Mouse (Mus musculus): ENCODE results near the gene Rgn.

Gene Rgn

GRCm38 (mm10) chrX:20549532-20549931, at the start of gene Rgn:
Gene Rgn, plus strand, starts transcription at chrX:20549787.
- no peak for DNase-seq (ENCODE audit: low read depth)

DNA sequence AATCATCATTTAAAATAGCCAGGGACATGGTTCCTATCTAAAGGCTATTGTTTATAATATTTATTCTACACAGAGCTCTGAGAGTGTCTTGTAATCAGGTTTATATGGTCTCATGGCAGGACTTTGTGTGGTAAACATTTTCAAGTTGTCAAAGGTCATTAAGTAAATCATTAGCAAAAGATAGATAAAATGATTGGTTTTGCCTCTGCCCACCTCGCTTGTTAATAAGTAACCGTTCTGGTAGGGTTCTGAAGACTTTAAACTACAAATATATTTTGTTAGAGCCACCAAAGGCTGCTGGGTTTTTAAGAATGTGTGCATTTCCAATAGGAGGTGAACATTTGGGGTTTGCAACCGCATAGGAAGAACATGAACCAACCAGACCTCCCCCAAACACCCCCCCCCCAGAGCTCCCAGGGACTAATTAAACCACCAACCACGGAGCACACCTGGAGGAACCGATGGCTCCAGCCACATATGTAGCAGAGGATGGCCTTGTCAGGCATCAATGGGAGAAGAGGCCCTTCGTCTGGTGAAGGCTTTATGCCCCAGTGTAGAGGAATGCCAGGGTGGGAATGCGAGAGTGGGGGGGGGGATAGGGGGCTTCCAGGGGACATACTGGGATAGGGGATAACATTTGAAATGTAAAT, 29.2 kb upstream of the Rgn start:
- DNase-seq (ENCODE audit: low read depth): no peak

DNA sequence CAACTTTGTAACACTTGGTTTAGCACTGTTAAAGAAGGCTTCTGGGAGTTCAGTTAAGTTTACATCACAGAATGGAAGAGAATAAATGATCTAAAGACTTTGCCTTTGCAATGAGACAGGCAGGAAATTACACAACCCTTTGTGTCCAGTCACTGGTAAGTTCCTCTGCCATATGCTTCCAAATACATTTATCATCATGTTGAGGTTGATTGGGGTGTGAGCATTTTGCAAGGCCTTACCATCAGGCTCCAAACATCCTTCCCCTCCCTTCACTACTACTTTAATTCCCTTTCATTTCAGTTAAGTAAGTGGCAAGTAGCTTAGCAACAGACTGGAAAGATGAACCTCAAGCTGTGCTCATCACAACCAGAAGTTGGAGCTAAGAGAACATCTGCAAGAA, 28.0 kb upstream of the Rgn start:
- peak; percentile 84 for DNase-seq (ENCODE audit: low read depth)

DNA sequence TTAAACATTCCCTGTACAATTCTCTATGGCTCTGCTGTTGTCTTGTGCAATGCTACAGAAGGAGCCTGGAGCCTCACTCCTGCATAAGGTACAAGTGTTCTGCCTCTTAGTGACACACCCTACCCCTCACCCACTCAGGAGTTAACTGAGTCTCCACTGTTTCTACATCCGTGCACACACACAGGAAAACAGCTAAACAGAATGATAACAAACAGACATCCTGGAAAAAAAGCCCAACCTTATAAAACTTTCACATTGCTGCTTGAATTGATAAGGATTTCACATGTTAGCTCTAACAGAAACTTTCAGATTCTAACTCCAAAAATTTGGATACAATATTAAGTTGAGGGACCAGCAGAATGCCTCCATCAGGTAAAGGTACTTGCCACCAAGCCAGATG, 17.0 kb upstream of the Rgn start:
- DNase-seq (ENCODE audit: low read depth): peak; percentile 8

GRCm38 (mm10) chrX:20543867-20544266, 5.7 kb upstream of the Rgn start:
- no peak for DNase-seq (ENCODE audit: low read depth)

DNA sequence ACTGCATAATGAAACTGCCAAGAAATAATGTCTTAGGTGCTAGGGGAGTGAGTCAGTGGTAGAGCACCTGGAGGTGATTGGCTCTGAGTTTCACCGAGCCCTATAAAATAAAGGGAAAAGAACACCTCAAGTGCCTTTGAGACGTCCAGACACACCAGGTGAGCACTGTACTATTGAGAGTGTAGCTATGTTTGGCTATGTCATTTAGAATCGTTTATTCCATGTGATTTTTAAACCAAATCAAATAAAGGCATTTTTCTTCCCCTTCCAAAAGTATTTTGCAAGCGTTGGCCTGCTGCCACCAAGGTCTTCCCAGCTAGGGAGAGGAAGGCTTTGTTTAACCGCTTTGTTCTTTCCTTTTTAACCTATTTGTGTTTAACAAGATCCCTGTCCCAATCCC, 2.0 kb upstream of the Rgn start:
- DNase-seq (ENCODE audit: low read depth): no peak

- DNase-seq (ENCODE audit: low read depth): no peak
Observed at GRCm38 (mm10) chrX:20548011-20548879, 1.3 kb upstream of the Rgn start.

DNA sequence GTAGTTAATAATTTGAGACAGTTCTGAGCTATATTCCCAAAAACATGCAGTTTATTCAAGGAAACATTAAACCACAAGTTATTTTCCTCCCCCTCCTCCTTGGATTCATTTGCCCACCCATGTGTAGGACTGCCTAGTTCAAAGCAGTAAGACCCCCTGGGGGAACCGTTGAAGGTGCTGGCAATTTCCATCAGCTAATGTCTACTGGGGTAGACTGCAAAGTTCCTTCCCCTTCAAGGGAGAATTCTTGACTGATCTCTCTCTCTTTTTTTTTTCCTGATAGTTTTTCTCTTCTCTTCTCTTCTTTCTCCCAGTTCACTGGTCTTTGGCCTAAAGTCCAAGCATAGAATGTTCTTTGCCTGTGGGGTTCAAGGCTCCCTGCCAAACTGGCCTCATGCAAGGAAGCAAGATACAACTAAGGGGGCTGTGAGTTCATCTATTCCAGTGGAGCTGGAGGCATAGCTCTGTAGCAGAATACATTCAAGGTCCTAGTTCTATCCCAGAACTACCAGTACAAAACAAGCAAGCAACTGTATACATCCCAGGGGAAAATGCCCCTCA, 627 bp upstream of the Rgn start:
- DNase-seq (ENCODE audit: low read depth): no peak

- no peak for DNase-seq (ENCODE audit: low read depth)
Observed at GRCm38 (mm10) chrX:20552199-20552598, 2.6 kb downstream of the Rgn start.

DNA sequence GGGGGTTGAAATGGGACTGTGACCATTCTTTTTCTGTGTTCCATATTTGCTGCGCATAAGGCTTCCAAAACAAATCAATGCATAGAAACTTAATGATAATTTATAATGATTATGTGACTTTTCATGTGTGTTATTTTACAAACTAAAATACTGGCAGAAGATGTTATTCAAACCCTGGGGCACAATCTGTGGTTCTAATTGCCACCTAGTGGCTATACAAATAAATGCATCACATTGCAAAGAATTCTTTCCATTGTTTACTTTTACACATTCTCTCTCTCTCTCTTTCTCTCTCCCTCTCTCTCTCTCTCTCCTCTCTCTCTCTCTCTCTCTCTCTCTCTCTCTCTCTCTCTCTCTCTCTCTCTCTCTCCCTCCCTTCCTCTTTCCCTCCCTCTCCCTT, 12.3 kb downstream of the Rgn start:
- DNase-seq (ENCODE audit: low read depth): peak; percentile 31

- peak; percentile 69 for DNase-seq (ENCODE audit: low read depth)
Observed at GRCm38 (mm10) chrX:20563941-20564340, 14.4 kb downstream of the Rgn start.

GRCm38 (mm10) chrX:20571024-20571423, 21.4 kb downstream of the Rgn start:
- peak; percentile 45 for DNase-seq (ENCODE audit: low read depth)

DNA sequence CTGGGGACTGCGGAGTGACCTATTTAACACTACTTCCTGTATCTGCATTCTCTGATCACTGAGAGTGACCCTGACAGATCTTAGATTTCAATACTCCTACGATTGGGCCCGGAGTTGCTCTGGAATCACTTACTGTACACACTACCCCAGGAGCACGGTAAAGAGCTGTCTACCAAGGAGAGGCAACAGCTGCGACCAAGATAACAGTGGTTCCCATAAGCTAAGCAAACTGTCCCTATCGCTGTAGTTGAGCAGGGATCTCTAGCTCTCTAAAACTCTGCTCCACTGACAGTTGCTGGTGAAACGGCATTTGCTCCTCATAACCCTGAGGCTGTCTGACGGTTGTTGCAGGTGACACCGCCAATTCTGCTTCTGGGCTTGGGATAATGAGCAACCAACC, 23.1 kb downstream of the Rgn start:
- DNase-seq (ENCODE audit: low read depth): no peak

GRCm38 (mm10) chrX:20573927-20574326, 24.3 kb downstream of the Rgn start:
- peak; percentile 56 for DNase-seq (ENCODE audit: low read depth)

DNA sequence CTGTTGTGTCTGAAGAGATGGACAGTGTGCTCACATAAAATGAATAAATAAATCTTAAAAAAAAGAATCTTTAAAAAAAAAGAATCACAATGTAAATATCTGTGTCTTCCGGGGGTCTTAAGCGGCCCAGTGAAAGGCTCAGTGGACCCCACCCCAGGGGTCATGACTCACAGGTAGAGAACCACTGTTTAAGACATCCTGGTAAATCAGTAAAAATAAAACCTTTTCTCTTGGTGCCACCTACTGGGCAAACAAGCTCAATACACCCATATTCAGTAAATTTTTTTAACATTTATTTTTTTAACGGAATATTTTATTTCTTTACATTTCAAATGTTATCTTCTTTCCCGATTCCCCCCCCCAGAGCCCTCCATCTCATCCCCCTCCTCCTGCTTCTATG, 38.4 kb downstream of the Rgn start:
- peak; percentile 32 for DNase-seq (ENCODE audit: low read depth)

DNA sequence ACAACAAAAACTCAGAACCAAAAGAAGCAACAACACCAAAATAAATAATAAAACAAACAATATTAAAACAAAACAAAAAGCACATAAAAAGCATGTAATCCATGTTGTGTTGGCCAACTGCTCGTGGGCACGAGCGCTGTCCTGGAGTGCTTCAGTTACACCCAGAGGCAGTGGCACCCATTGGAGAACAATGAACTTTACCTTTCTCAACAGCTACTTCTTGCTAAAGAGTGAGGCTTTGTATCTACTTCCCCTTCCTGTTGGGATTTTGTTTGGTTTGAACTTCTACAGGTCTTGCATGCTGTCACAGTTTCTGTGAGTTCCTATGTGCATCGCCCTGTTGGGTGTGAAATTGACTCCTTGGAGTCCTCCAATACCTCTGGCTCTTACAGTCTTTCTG, 58.9 kb downstream of the Rgn start:
- peak; percentile 6 for DNase-seq (ENCODE audit: low read depth)

Data from 416B (cell line).